Mouse (Mus musculus): ENCODE results near the gene Rnd3.
A peak's percentile ranks its signal among the peaks of the same experiment; 100 is the strongest.

Gene Rnd3

DNA sequence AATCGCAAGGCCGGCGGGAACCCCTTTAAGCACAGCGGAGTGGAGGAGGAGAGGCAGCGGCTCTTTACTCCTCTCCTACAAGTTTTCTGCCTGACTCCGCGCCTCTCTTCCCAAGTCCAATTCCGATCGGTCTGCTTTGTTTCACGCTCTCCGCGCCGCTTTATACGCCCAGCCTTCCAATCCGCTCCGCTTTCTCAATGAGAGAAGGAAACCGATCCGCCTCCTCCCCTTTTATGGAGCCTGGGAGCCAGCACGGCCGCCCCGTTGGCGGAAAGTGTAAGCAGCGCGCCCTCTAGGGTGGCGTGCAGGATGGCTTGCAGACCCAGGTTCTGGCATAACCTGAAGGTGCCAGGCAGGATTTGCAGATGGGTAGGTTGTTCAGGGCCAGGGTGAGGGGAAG lies at the start of gene Rnd3:
Gene Rnd3 (minus strand): TSS at position 137 of the 400 bp plus-strand sequence.
- DNase-seq (ENCODE audit: low read depth, low spot score) = peak; percentile 93

DNA sequence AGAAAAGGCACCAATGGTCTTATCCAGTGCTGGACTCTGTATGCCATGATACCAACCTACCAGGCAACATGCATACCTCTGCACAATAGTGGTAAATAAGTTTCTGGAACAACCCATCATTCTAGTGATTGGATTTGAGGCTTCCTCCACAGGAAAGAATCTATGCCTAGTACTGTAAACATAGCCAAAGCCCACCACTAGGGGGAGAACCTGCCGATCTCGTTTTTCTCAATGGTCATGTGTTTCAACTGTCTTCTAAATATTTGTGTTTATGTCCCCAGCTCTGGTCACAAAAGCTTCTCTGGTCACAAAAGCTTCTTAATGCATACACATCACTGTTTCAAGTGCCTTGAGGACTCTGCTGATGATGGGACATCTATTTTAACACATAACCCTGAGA lies 43.4 kb upstream of the Rnd3 start:
- DNase-seq (ENCODE audit: low read depth, low spot score) = no peak

DNA sequence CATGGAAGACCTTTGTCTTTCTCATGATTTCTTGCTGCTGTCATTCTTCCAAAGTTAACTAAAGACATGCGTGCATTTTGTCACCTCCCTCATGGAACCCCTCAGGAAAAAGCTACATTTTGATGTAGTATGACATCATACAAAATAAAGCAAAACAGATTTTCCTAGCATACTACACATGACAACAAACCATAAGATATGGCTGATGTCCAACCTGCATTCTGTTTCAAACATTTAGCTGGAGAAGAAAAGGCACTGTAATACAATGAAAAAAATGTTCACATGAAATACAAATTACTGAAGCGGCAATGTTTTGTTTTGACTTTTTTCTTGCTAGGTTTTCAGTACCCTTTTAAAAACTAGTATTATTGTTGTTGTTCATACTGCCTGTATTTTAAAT lies 36.9 kb upstream of the Rnd3 start:
- DNase-seq (ENCODE audit: low read depth, low spot score) = no peak

DNA sequence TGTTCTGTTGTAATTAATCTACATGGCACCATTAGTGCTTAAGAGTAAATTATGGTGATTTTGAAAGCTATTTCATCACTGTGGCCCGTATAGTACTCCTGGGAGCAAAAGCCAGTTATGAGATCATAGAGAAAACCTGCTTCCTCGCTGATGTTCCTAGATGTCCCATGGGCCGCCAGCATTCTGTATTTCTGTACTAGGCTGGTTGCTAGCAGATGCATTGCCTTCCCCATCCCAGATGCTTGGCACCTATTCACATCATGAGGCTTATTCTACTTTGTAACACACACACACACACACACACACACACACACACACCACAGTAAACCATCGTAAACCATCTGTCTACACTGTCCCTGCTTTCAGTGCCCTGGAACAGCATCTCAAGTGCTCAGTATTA lies 34.1 kb upstream of the Rnd3 start:
- DNase-seq (ENCODE audit: low read depth, low spot score) = no peak

DNA sequence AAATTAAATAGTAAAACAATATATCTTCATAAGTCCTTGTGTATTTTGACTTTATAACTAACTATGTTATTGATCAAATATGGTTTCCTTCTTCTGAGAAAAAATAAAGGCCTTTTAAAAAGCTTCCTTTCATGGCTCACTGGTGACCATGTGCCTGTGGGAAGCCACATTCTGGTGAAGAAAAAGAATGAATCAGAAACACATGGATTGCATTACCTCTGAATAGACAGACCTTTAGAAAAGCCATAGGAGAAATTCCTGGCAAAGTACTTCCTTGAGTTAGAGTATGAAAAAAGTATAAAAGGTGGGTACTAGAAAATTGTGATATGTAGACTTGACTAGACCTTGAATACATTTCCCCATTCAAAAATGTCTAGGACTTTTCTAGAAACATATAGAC lies 32.5 kb upstream of the Rnd3 start:
- DNase-seq (ENCODE audit: low read depth, low spot score) = no peak

DNA sequence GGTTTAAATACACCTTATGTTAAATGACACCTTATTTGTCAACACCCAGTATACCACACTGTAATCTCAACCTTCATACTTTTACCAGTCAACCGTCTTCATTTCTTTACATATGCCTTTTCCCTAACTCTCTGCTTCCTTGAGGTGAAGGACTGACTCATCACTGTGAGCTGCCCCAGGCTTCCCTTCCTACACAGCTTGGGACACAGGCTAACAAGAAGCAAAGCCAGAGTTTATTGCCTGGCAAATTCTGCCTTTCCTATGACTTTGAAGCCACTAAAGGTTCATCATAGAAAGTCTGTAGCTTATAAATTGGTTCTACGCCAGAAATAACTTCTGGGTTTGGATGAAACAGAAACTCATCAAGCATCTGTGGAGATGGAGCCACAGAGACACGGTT lies 30.2 kb upstream of the Rnd3 start:
- DNase-seq (ENCODE audit: low read depth, low spot score) = no peak

DNA sequence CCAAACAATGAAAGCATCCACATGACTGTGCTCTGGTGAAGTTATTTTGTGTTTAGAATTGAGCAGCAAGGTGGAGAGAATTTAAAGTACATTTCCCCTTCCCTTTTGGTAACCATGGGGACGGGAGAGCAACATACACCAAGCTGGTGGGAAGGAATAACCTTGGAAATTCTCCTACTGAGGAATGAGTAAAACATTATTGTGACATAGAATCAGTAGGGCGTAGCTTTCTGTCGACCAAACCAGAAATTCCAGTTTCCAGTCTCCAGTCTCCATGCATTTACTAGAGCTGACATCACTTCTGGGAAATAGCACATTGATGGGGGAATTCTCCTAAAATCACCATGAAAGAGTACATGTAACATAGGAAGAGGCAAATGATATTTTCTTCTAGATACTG lies 28.7 kb upstream of the Rnd3 start:
- DNase-seq (ENCODE audit: low read depth, low spot score) = peak; percentile 6

DNA sequence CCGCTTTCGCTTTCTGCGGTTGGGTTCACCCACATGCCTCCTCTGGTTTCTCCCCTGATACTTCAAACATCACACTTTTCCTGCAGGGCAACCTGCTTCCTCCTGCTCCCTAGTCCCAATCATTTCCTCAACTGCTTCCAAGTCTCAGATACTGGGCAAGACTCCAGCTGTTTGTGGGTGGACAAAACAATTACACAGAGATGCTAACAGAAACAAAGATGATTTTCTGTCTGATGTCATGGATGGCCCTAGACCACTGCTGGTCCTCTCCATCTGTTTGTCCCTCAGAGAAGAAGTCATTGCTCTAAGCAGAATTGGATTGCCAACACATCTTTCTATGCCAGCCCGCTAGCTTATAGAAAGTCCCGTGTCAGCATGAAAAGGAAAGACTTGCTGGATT lies 26.4 kb upstream of the Rnd3 start:
- DNase-seq (ENCODE audit: low read depth, low spot score) = no peak

DNA sequence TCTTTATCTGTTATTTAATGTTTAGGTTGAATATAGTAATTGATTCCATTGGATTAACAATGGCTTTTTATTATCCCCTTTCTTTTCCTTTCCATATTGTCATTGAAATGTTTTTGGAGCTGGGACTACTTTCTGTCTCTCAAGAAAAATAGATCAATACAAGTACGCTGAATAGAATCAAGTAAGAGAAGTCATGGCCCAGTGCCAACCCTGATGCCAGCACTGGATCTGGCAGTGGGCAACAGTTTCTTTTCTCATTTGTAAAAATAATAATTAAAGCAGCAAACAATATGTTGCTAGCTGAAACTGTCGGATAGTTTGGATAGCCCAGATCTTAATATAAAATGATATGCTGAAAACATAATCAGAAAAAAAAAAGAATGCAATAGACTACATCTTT lies 12.2 kb upstream of the Rnd3 start:
- DNase-seq (ENCODE audit: low read depth, low spot score) = no peak

DNA sequence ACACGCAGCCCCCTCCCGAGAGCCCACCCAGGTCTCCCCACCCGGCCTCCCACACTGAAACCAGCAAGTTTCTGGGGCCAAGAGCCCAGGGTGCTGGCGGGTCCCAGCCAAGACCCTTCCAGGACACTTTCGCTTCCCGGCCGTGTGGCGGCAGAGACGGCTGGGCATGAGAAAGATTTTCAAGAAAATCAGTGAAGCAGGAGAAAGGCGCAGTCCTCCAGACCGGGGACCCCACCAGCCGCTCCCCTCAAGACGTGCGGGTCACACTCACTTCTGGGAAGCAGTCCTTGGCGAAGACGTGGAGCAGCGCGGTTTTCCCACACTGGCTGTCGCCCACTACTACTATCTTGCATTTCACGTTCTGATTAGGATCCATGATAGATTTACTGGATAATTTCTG lies 457 bp downstream of the Rnd3 start:
- DNase-seq (ENCODE audit: low read depth, low spot score) = no peak

DNA sequence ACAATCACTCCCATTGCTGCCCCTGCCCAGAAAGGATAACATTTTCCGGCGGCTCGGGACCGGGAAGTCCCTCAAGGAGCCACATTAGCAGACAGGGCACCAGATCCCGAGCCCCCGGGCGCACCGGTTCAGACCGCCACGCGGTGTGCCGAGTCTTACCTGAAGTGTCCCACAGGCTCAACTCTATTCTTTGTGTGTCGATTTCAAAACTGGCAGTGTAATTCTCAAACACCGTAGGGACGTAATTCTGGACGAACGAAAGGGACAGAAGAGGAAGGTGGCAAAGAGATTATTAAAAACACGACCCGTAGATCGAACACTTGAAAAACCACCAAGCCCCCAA lies 875 bp downstream of the Rnd3 start:
- DNase-seq (ENCODE audit: low read depth, low spot score) = no peak

DNA sequence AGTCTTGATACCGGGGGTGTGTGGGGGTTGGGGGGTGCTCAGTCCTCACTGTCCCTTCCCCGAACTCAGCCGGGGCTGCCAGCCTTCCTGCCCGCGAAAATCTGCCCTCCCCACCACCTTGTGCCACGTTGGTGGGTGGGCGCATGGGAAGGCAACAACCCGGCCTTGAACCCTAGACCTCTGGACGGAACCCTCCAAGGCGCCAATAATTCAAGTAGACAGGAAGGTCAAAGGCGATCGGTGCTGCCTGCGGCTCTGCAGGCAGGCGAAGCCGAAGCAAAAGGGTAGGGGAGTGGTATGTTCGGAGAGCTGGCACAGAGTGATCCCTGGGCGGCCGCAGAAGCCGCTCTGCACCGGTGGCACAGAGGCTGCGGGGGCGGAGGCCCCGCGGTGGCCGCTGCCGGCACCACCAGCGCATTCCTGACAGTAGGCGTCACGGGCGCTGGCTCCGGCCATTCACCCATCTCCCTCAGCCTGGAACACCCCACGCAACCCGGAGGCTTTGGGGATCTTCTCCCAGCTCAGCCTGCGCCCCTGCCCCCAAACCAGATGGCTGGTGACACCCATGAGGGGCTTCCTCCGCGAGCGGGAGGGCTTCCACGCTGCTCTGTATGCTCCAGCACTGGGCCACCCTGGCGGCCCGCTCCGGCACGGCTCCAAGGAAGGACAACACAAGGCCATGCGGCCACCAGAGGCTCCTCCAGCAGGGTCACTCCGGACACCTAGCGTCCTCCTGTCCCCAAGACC lies 1.4 kb downstream of the Rnd3 start:
- no peak for DNase-seq (ENCODE audit: low read depth, low spot score)

DNA sequence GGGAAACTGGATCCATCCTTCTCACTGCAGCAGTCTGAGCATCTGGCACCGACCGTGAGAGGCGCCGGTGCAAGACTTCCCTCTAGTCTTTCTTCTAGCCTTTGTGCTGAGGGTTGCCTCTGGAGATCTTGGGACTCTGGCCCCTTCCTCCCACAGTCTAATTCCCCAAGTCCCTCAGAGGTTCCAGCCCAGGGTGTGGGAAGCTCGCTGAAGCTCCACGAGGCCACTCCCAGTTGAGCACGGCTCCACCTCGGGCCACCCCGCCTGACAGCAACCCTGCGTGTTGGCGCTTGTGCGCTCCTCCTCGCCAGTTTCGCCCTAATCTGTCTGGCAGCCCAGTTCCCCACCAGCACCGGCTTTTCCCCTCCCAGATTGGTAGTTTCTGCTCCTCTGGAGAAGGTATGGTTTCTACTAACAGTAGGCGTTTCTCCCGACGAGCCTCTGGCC lies 2.0 kb downstream of the Rnd3 start:
- peak; percentile 58 for DNase-seq (ENCODE audit: low read depth, low spot score)

DNA sequence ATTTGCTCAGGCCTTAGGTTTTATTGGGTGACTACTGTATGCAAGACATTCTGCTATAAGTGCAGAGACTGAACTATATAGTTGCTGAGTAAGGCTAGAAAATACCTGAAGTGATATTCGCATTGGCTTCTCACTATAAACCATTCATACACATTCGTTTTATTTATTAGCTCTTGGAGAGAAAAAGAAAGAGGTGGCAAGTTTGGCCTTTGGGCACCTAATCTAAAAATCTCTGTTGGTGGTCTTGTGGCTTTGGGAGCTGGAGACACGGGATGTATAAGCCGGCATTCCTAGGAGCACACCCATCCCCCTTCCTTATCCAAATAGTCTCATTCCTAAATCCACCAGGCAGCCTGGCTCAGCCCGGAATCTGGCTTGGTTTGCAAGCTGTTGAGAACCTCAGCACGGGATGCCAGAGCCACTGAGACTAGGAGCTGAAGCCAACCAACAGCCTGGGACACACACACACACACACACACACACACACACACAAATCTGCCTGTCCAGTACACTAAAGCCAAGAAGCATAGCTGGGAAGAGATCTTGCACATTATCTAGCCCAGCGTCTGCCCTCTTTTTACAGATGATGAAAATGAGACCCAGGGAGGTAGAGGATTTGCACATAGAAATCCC lies 3.0 kb downstream of the Rnd3 start:
- peak; percentile 47 for DNase-seq (ENCODE audit: low read depth, low spot score)

DNA sequence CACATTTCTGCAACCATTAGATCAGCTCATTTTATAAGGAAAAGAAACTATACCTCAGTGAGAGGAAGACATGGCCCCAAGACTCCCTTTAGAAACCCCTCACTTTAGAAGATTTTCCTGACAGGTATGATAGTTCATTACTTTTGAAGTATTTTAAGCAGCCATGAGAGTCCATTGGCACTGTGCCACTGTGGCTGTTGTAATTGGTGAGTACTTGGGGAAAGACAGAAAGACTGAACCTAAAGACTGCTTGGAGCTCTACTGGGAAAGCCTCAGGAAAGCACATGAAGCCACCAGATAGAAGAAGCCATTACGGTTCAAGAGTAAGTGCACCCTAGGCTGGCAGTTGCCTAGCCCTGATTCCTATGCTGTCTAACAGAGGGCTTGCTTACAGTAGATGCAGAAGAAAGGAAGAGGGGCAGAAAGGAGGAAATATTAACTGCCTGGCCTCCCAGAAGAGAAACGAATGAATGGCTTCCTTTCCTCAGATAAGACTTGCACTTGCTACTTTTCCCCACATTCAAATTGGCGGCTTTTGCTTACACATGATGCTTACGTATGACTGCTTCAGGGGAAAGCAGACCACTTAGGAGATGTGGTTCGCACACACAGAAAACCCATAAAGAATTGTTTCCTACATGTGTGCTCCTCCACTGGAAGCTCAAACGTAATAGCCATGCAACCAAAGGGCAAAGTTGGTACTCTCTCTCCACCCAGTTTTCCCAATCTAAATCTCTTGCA lies 4.4 kb downstream of the Rnd3 start:
- DNase-seq (ENCODE audit: low read depth, low spot score) = no peak

DNA sequence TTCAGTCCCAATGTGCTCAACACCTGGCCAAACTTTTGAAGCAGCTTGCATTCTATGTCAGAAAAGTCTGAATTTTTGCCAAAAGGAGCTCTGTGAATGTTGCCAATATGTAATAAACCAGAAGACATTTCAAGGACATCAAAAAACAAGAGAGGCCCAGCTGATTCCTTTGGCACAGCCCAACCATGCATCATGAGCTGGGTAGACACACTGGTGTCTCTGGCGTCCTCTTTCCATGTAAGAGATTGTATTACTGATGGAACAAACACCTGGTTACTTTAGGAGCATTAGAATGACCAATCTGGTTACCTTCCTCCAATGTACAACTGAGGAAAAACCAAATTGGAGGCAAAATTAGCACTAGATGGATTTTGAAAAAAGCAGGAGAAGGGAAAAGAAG lies 6.5 kb downstream of the Rnd3 start:
- no peak for DNase-seq (ENCODE audit: low read depth, low spot score)

DNA sequence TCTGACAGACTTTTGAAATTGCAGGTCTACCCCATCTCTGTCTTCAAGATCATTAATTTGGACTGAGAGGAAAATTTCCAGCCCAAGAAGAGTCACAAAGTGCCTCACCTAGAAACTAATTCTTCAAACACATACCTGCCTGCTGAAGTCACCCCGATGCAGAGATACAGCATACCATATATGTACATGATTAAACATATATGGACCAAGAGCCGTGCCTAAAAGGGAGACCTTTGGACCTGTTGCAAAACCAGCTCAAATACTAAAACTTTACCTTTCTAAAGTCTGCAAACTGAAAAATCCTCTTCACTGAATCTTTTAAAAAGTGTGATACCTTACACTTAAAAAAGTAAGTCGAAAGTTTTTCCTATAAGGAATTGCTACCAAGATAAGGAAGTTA lies 7.6 kb downstream of the Rnd3 start:
- no peak for DNase-seq (ENCODE audit: low read depth, low spot score)

DNA sequence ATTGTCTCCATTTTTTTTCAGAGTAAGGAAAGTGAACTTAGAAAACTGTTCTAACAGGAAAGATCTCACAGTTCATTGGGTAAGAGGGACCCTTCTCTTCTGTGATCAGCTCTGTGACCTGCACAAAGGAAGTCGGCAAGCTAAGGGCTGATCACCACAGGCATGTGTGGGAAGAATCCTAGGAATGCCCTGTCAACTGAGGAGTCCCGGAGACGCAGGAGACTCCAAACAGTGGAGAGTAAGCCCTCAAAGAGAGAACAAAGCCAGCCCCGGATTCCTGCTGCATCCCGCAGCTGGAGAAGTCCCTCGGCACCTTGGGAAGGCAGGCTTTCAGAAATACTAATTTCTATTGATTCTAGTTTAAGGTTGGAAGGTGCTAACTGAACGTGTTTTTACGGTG lies 8.4 kb downstream of the Rnd3 start:
- DNase-seq (ENCODE audit: low read depth, low spot score) = no peak

DNA sequence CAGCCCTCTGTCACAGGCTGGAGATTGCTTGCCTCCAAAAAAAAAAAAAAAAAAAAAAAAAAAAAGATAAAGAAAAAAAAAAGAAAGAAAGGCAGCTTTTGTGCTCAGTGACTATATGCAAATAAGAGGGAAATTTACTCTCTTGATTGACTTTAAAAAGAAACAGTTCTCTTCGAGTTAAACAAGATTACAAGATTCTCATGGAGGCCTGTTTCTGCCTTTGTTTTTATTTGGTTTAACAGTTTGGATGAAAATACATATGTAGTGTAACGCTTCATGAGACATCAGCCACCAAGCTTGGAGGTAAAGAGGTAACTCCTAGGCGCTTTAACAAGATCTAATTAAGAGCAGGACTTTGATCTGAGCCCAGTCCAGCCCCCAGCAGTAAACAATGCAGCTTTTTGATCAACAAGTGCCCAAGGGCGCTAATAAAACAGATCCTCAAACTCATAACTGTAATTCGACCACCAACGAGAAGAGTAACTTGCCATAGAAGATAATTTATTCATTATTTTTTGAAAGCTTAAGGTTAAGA lies 8.9 kb downstream of the Rnd3 start:
- DNase-seq (ENCODE audit: low read depth, low spot score) = no peak

DNA sequence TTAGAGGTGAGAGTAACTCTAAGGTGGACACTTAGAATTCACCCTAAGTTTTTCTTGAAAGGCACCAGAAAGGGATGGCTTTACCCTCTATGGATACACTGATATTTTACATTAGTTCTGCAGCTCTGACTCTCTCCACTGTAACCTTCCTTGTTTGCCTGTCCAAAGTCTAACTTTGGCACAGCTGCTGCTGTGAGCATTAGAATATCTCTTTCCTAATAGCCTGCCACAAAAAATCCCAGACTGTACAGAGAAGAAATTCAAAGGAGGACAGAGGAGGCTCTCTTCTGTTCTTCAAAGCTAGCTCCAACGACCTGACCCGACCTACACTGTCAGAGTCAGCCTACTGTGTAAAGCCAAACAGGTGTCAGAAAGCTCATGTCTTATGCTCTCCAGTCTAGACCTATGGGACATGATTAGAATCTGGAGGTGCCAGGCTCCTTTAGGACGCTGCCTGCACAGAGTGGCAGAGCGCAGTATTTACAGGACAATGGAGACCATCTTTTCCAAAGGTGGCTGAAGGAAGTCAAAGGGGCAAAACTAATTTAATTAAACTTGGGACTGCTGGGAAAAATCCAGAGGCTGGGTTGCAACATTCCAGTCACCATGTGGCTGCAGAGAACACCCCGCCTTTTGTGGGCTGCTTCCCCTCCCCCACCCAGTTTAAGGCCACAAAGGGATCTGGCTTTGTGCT lies 9.5 kb downstream of the Rnd3 start:
- DNase-seq (ENCODE audit: low read depth, low spot score) = no peak

DNA sequence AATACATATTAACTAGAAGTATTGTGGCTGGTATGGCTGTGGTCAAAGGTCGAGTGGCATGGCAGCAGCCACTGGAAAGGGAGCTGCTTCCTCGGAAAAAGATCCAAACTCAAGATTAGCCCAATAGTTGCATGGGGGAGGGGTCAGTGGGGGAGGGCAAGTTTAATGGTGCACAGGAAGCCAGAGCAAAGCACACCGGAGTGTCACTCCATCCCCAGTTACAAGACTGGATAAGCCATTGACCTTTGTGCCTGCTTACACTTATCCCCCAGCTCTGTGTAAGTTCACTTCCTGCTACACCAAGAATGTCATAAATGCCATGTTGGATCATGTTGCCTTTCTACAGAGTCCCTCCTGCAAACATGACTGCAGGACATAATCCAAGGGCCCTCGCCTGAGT lies 11.2 kb downstream of the Rnd3 start:
- DNase-seq (ENCODE audit: low read depth, low spot score) = no peak

DNA sequence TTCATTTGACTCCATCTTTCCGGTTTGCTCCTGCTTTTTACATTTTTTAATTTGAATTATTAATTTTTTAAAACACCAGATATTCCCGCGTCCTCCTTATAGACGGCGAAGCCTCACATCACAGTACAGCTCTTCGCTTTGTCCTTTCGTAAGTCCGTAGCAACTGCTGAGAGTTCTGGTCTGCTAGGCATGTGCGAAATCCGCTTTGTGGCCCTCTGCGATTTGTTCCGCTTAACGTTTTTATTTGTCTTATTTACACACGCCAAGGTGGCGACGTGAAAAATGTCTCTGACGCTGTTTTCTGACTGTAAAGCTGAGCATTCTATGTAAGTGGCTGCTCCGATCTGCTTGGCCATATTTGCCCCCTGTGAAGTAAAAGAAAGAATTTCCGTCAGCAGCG lies 16.7 kb downstream of the Rnd3 start:
- DNase-seq (ENCODE audit: low read depth, low spot score) = no peak

Measured in brain, embryonic 18.5 days (tissue).